In the genomic region with DNA sequence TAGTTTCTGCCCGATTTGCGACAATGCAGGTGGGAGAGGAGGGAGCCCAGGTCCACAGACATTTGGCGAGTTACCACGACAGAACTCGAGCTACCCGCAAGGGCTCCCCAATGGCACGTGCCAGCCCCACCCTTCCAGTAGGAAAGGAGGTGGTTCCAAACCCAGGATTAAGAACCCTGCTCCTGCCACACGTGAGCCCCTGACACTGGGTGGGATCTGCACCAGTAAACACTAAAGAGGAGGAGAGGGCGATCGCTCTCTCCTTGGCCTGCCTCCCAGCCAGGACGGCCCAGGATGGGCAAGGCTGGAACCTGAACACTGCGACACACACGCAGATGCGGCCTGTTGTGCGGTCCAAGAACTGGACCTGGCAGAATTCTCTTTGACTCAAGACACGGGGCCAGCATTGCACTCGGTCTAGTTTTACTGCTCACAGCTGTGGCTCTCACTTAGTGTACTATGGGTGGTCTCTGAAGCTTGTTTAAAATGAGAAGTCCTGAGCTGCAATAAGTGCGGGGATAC, we compare ENCODE assay signal across 9 mouse cellular contexts. TPM values are rescaled to one million over a fixed set of nuclear protein-coding genes. Genes with fewer than 3 reads are reported as not detected.
DNase-seq lines count a peak whose midpoint lies in the region; ATAC-seq and TF ChIP-seq lines count a peak whose summit lies in the region.
"Had no signal": no experiment of that assay in that cellular context is flagged by ENCODE, and none has a peak within 500 bp of the region (broad histone marks: within the 10 kb centered on the region; RNA-seq: fewer than 3 reads in every experiment).

No protein-coding gene starts in this region.

- H3K27me3 ChIP-seq in heart, embryonic 12.5 days (replicated peaks): peaks cover 7% of the 10 kb centered on the region; the same call in 1 of the 2 replicates
- peaks cover 12% of the 10 kb centered on the region for H3K27me3 ChIP-seq in kidney, embryonic 14.5 days (ENCODE audit: control insufficient read depth, insufficient read depth, low read length)
- H3K27me3 ChIP-seq: CH12.LX had no signal

- no peaks in the 10 kb centered on the region for H3K36me3 ChIP-seq in heart, embryonic 12.5 days
- H3K36me3 ChIP-seq in kidney, embryonic 14.5 days (ENCODE audit: control insufficient read depth, insufficient read depth, low read length): no peaks in the 10 kb centered on the region

- H3K27ac ChIP-seq in layer of hippocampus, adult 2 months: no peak overlapping the region
- H3K27ac ChIP-seq in heart, embryonic 12.5 days (ENCODE audit: poor library complexity, severe bottlenecking): no peak overlapping the region
- no peak overlapping the region for H3K27ac ChIP-seq in kidney, embryonic 14.5 days (ENCODE audit: low read depth, low read length)

- no peak for TF ChIP-seq POLR2A in lung, adult 2 months (IDR thresholded peaks at IDR 0.05; ENCODE audit: borderline replicate concordance, extremely low read depth, low read depth, low read length)

- peak overlapping the region; percentile 100 for H3K4me2 ChIP-seq in heart, embryonic 12.5 days
- peak overlapping the region; percentile 98 for H3K4me2 ChIP-seq in kidney, embryonic 14.5 days (replicated peaks; ENCODE audit: low read depth, low read length)

- 3% methylated on average over 17 of the region's 18 CpGs for WGBS in heart, embryonic 12.5 days
- WGBS in kidney, embryonic 14.5 days: 2% methylated on average over 18 of the region's 18 CpGs
- WGBS in lung, adult 2 months: 5% methylated on average over 18 of the region's 18 CpGs

- no peak for TF ChIP-seq CTCF in layer of hippocampus, adult 2 months (conservative IDR thresholded peaks at IDR 0.05)
- no peak for TF ChIP-seq CTCF in lung, adult 2 months (IDR thresholded peaks at IDR 0.05; ENCODE audit: insufficient read depth, low read length)

- H3K9ac ChIP-seq in heart, embryonic 12.5 days: peak overlapping the region; percentile 80
- H3K9ac ChIP-seq in kidney, embryonic 14.5 days (ENCODE audit: low read depth, low read length): no peak overlapping the region

- H3K4me1 ChIP-seq in heart, embryonic 12.5 days (replicated peaks): peaks cover 12% of the 10 kb centered on the region
- 0 out of 2 replicates have a peak, but pooled peaks cover 3% of the 10 kb centered on the region for H3K4me1 ChIP-seq in kidney, embryonic 14.5 days (ENCODE audit: control insufficient read depth, insufficient read depth, low read length)
- peaks cover 5% of the 10 kb centered on the region; the same call in 1 of the 2 replicates for H3K4me1 ChIP-seq in lung, adult 2 months (ENCODE audit: control insufficient read depth, insufficient read depth, low read length)

- ATAC-seq in heart, embryonic 12.5 days (ENCODE audit: insufficient number of reproducible peaks, low FRiP score): peak; percentile 34; the same call in 1 of the 2 replicates
- peak; percentile 59 for ATAC-seq in kidney, embryonic 14.5 days (ENCODE audit: low FRiP score, low TSS enrichment)

- peak overlapping the region; percentile 78 for H3K4me3 ChIP-seq in layer of hippocampus, adult 2 months
- peak overlapping the region; percentile 82 for H3K4me3 ChIP-seq in heart, embryonic 12.5 days
- peak overlapping the region; percentile 30 for H3K4me3 ChIP-seq in kidney, embryonic 14.5 days (ENCODE audit: low read length)
- no peak overlapping the region for H3K4me3 ChIP-seq in lung, adult 2 months (replicated peaks; ENCODE audit: extremely low read depth, low read depth, low read length)

- no peak for DNase-seq in layer of hippocampus, adult 2 months (ENCODE audit: low spot score in 2 of 2)
- DNase-seq in layer of hippocampus, adult 9-11 months: no peak
- peak; percentile 57 for DNase-seq in embryo, embryonic 10.5 days (ENCODE audit: low spot score)
- peak; percentile 31 for DNase-seq in lung, adult 2 months
- DNase-seq in retina, adult 2 months (ENCODE audit: low read depth, low spot score): peak; percentile 41
- no peak for DNase-seq in urinary bladder, postnatal 14 days (ENCODE audit: low spot score)

- no peaks in the 10 kb centered on the region for H3K9me3 ChIP-seq in heart, embryonic 12.5 days (replicated peaks)
- H3K9me3 ChIP-seq in kidney, embryonic 14.5 days (ENCODE audit: control insufficient read depth, low read length): no peaks in the 10 kb centered on the region

RNA-seq across cellular contexts. Expression of gene Rasgef1b, which starts 0.6 kb away (rescaled TPM):
- total RNA-seq in layer of hippocampus, adult 2 months (2021): 10 to 100 TPM; 11.1 to 11.9 TPM
- polyA plus RNA-seq in heart, embryonic 12.5 days (2016; fragmentation: Nextera tagmentation; extraction: Ambion mirVana): 44.7 and 49.6 TPM in 2 replicates
- polyA plus RNA-seq in kidney, embryonic 14.5 days (2014; fragmentation: Nextera tagmentation; extraction: Ambion mirVana): 6.8 and 8.8 TPM in 2 replicates
- polyA plus RNA-seq in lung, adult 2 months (2012; rRNA removed): 13.5 and 13.7 TPM in 2 replicates

Comparison
In these comparisons a context has a peak if more than half of its experiments do, and no peak if none do; other contexts are left out.
1. DNase-seq: peak in embryo, embryonic 10.5 days (single experiment), lung, adult 2 months (single experiment) and retina, adult 2 months (single experiment); none in layer of hippocampus, adult 2 months (0 of 2), layer of hippocampus, adult 9-11 months (single experiment) and urinary bladder, postnatal 14 days (single experiment).